Mouse (Mus musculus): ENCODE measurements at regions not wholly inside any gene's neighbourhood (a gene's known extent, or its start where the extent isn't known, plus 50 kb on each side); places are given as distances from the start of the nearest gene placed in this dataset.

GRCm38 (mm10) chr10:29786220-29786810 is 250.6 kb upstream of the Rspo3 start:
- H3K4me2 ChIP-seq, result no peak overlapping the region
- H3K27ac ChIP-seq, result 0 out of 2 replicates have a peak overlapping the region, but pooled peaks have one; percentile 7
- no peaks in the 10 kb centered on the region for H3K27me3 ChIP-seq
- H3K4me1 ChIP-seq (replicated peaks), result peaks cover 7% of the 10 kb centered on the region; the same call in 1 of the 2 replicates
- H3K4me3 ChIP-seq (replicated peaks), result no peak overlapping the region
- ATAC-seq (ENCODE audit: insufficient number of reproducible peaks, insufficient read depth, low FRiP score, low TSS enrichment, low read depth), result no peak
- no peaks in the 10 kb centered on the region for H3K36me3 ChIP-seq
- H3K9ac ChIP-seq (replicated peaks), result no peak overlapping the region
- WGBS, result 42% methylated on average over 2 of the region's 2 CpGs
- H3K9me3 ChIP-seq, result no peaks in the 10 kb centered on the region

DNA sequence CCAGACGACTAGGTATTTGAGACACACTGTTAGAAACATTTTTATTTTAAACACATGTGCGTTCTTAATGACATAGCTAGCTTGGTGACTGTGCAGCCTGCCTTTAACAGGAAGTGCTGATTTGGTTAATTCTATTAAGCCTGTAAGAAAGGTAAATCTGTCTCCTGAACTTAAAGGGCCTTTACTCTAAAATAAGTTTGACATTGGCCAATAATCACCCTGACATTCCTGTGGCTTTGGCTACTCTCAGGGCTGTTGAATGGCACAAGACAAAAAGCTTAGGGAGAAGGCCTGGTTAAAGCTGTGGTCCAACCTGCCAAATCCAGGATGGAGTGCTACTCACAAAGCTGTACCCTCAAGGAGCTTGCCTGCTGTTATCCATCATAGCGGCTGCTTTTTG is 201.0 kb upstream of the Rspo3 start:
- no peak overlapping the region for H3K9ac ChIP-seq (replicated peaks)
- peaks cover 7% of the 10 kb centered on the region; the same call in 1 of the 2 replicates for H3K4me1 ChIP-seq (replicated peaks)
- H3K27me3 ChIP-seq, result no peaks in the 10 kb centered on the region
- H3K9me3 ChIP-seq, result no peaks in the 10 kb centered on the region
- H3K36me3 ChIP-seq, result no peaks in the 10 kb centered on the region
- no peak for ATAC-seq (ENCODE audit: insufficient number of reproducible peaks, insufficient read depth, low FRiP score, low TSS enrichment, low read depth)
- no peak overlapping the region for H3K4me3 ChIP-seq (replicated peaks)
- H3K4me2 ChIP-seq, result no peak overlapping the region
- no peak overlapping the region for H3K27ac ChIP-seq
- WGBS, result 30% methylated on average over 3 of the region's 3 CpGs

- Histone ChIP-seq H3K36me3 (no peaks in the 10 kb centered on the region), H3K4me2 (no peak overlapping the region)
Observed at GRCm38 (mm10) chr10:29725319-29725718, 189.7 kb upstream of the Rspo3 start.

DNA sequence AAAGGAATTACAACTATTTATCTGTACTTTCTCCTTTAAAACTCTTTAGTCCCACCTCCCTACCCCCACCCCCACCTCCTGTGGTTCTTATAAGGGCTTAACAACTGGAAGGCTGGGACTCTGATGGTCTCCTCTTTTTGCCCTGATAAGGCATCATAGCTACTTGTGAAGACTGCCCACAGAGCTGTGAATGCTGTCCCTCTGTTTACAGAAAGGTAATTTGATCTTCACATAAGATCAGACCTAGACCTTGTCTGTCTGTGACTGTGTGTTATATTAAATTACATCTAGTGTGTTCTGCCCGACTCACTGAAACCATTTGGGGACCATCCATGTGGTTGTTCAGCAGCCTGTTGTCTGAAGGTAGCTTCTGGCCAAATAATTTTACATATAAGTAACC is 175.3 kb upstream of the Rspo3 start:
- peaks cover 6% of the 10 kb centered on the region for H3K4me1 ChIP-seq (replicated peaks)
- no peaks in the 10 kb centered on the region for H3K36me3 ChIP-seq
- no peak overlapping the region for H3K27ac ChIP-seq
- H3K4me3 ChIP-seq (replicated peaks), result no peak overlapping the region
- H3K9ac ChIP-seq (replicated peaks), result no peak overlapping the region
- ATAC-seq (ENCODE audit: insufficient number of reproducible peaks, insufficient read depth, low FRiP score, low TSS enrichment, low read depth), result no peak
- no peaks in the 10 kb centered on the region for H3K9me3 ChIP-seq
- H3K27me3 ChIP-seq, result no peaks in the 10 kb centered on the region
- 47% methylated on average over 1 of the region's 1 CpGs for WGBS
- H3K4me2 ChIP-seq, result no peak overlapping the region

More at GRCm38 (mm10) chr10:29725319-29725718, 189.7 kb upstream of the Rspo3 start:
- H3K9ac ChIP-seq (replicated peaks), result no peak overlapping the region
- H3K4me3 ChIP-seq (replicated peaks), result no peak overlapping the region
- no peak overlapping the region for H3K27ac ChIP-seq
- 0 out of 2 replicates have a peak, but pooled peaks have one; percentile 52 for ATAC-seq (ENCODE audit: insufficient number of reproducible peaks, insufficient read depth, low FRiP score, low TSS enrichment, low read depth)
- no peaks in the 10 kb centered on the region for H3K9me3 ChIP-seq
- H3K4me1 ChIP-seq (replicated peaks), result peaks cover 9% of the 10 kb centered on the region; the same call in 1 of the 2 replicates
- no peaks in the 10 kb centered on the region for H3K27me3 ChIP-seq
- 29% methylated on average over 3 of the region's 3 CpGs for WGBS

GRCm38 (mm10) chr10:29708653-29709052 is 173.0 kb upstream of the Rspo3 start:
- Histone ChIP-seq H3K4me2 (no peak overlapping the region), H3K36me3 (no peaks in the 10 kb centered on the region), H3K27ac (no peak overlapping the region), H3K9me3 (no peaks in the 10 kb centered on the region), H3K4me3 (replicated peaks) (no peak overlapping the region), H3K27me3 (no peaks in the 10 kb centered on the region), H3K9ac (replicated peaks) (no peak overlapping the region), H3K4me1 (replicated peaks) (peaks cover 7% of the 10 kb centered on the region)
- no peak for ATAC-seq (ENCODE audit: insufficient number of reproducible peaks, insufficient read depth, low FRiP score, low TSS enrichment, low read depth)
- 64% methylated on average over 2 of the region's 2 CpGs for WGBS

GRCm38 (mm10) chr10:29693009-29693935 is 157.6 kb upstream of the Rspo3 start:
- H3K27ac ChIP-seq, result no peak overlapping the region
- H3K36me3 ChIP-seq, result no peaks in the 10 kb centered on the region
- no peak overlapping the region for H3K9ac ChIP-seq (replicated peaks)
- no peaks in the 10 kb centered on the region for H3K4me1 ChIP-seq (replicated peaks)
- 67% methylated on average over 15 of the region's 15 CpGs for WGBS
- H3K9me3 ChIP-seq, result no peaks in the 10 kb centered on the region
- no peak overlapping the region for H3K4me2 ChIP-seq
- no peak for ATAC-seq (ENCODE audit: insufficient number of reproducible peaks, insufficient read depth, low FRiP score, low TSS enrichment, low read depth)
- no peaks in the 10 kb centered on the region for H3K27me3 ChIP-seq
- H3K4me3 ChIP-seq (replicated peaks), result no peak overlapping the region

DNA sequence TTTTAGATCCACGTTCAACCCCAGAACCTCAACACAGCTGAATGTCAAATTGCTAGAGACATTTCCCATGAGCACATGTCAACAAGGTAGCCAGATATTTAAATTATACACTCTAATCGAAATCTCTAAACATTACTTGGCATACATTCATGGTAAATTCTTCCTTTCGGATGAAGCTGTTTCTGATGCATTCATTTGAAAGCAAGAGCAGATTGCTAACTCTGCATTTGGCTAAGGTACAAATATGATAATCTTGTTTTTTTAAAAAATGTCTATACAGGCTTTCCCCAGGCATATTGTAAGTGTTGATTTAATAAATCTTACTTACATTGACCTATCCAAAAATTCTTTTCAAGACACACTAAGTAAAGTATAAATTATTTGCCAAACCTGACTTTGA is 153.9 kb upstream of the Rspo3 start:
- no peaks in the 10 kb centered on the region for H3K27me3 ChIP-seq
- H3K9ac ChIP-seq (replicated peaks), result no peak overlapping the region
- no peaks in the 10 kb centered on the region for H3K4me1 ChIP-seq (replicated peaks)
- no peaks in the 10 kb centered on the region for H3K9me3 ChIP-seq
- no peak overlapping the region for H3K27ac ChIP-seq
- H3K36me3 ChIP-seq, result no peaks in the 10 kb centered on the region
- no peak for ATAC-seq (ENCODE audit: insufficient number of reproducible peaks, insufficient read depth, low FRiP score, low TSS enrichment, low read depth)
- 85% methylated on average over 3 of the region's 3 CpGs for WGBS
- H3K4me2 ChIP-seq, result no peak overlapping the region
- H3K4me3 ChIP-seq (replicated peaks), result no peak overlapping the region

GRCm38 (mm10) chr10:29686982-29687381 is 151.3 kb upstream of the Rspo3 start:
- Histone ChIP-seq H3K36me3 (no peaks in the 10 kb centered on the region), H3K4me3 (replicated peaks) (no peak overlapping the region), H3K9me3 (no peaks in the 10 kb centered on the region), H3K27ac (no peak overlapping the region), H3K4me2 (no peak overlapping the region), H3K4me1 (replicated peaks) (no peaks in the 10 kb centered on the region), H3K9ac (replicated peaks) (no peak overlapping the region), H3K27me3 (no peaks in the 10 kb centered on the region)
- WGBS, result 56% methylated on average over 5 of the region's 5 CpGs
- ATAC-seq (ENCODE audit: insufficient number of reproducible peaks, insufficient read depth, low FRiP score, low TSS enrichment, low read depth), result no peak; the same call in 1 of the 2 replicates

DNA sequence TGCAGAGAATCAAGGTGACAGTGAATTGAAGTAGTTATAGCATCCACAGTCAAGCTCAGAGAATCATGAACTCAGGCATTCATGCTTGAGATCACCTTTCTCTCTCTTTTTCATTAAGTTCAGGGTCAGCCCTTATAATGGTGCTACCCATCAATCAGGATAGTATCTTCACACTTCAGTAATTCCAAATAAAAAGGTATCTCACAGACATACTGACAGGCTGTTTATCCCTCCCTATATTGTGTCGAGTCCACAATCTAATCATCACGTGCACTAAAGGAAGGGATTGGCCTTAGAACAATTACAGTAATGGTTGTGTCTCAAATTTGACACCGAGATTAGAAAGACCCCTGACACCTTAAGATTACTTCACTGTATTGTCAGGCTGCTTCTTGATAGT is 138.7 kb upstream of the Rspo3 start:
- 52% methylated on average over 3 of the region's 3 CpGs for WGBS
- H3K36me3 ChIP-seq, result no peaks in the 10 kb centered on the region
- no peak overlapping the region for H3K9ac ChIP-seq (replicated peaks)
- H3K27me3 ChIP-seq, result no peaks in the 10 kb centered on the region
- no peak overlapping the region for H3K4me2 ChIP-seq
- no peak overlapping the region for H3K27ac ChIP-seq
- no peak overlapping the region for H3K4me3 ChIP-seq (replicated peaks)
- peaks cover 3% of the 10 kb centered on the region; the same call in 1 of the 2 replicates for H3K9me3 ChIP-seq
- H3K4me1 ChIP-seq (replicated peaks), result peaks cover 13% of the 10 kb centered on the region; the same call in 1 of the 2 replicates
- ATAC-seq (ENCODE audit: insufficient number of reproducible peaks, insufficient read depth, low FRiP score, low TSS enrichment, low read depth), result no peak

DNA sequence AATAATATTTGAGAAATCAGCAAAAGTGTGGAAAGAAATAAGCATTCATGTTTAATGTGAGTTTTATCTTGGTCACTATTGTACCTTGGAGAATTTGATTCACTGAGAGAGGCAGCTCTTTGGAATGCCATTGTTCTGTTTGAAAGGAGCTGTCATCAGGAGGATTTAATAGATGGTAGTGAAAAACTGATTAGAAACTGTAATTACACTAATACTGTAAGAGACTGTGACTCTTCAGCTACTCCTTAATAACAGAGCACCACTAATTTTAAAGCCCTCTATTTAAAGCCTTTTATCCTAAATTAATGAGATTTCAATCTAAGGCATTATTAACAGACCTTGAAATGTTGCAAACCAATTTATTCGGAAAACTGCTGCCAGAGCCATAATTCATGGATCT is 126.1 kb upstream of the Rspo3 start:
- H3K4me1 ChIP-seq (replicated peaks), result no peaks in the 10 kb centered on the region
- H3K27ac ChIP-seq, result no peak overlapping the region
- H3K4me2 ChIP-seq, result no peak overlapping the region
- no peak for ATAC-seq (ENCODE audit: insufficient number of reproducible peaks, insufficient read depth, low FRiP score, low TSS enrichment, low read depth)
- H3K9ac ChIP-seq (replicated peaks), result no peak overlapping the region
- H3K27me3 ChIP-seq, result no peaks in the 10 kb centered on the region
- 53% methylated on average over 1 of the region's 1 CpGs for WGBS
- H3K9me3 ChIP-seq, result no peaks in the 10 kb centered on the region
- no peaks in the 10 kb centered on the region for H3K36me3 ChIP-seq
- H3K4me3 ChIP-seq (replicated peaks), result no peak overlapping the region

GRCm38 (mm10) chr10:29640249-29640648 is 104.6 kb upstream of the Rspo3 start:
- 59% methylated on average over 1 of the region's 1 CpGs for WGBS
- no peak overlapping the region for H3K4me2 ChIP-seq
- H3K27me3 ChIP-seq, result no peaks in the 10 kb centered on the region
- no peaks in the 10 kb centered on the region for H3K36me3 ChIP-seq
- no peak overlapping the region for H3K27ac ChIP-seq
- no peaks in the 10 kb centered on the region for H3K9me3 ChIP-seq
- H3K4me3 ChIP-seq (replicated peaks), result no peak overlapping the region
- no peak for ATAC-seq (ENCODE audit: insufficient number of reproducible peaks, insufficient read depth, low FRiP score, low TSS enrichment, low read depth)
- H3K4me1 ChIP-seq (replicated peaks), result no peaks in the 10 kb centered on the region; the same call in 1 of the 2 replicates
- H3K9ac ChIP-seq (replicated peaks), result no peak overlapping the region
